Mouse (Mus musculus) kidney, embryonic 15.5 days (tissue): ENCODE results near the gene Pros1. TPM values are rescaled to one million over a fixed set of nuclear protein-coding genes. Genes with fewer than 3 reads are reported as not detected.

Source experiments
- ATAC-seq: fragments of 200-750 bp; cut with Nextera tagmentation; replicated peaks from 2 replicates; pipeline ENCODE4 v1.8.0; 2017; ENCODE audit warnings: moderate TSS enrichment; ENCODE audit not compliant: low FRiP score
- H3K27ac ChIP-seq: fragments of 300-500 bp; sonication (generic); 2 replicates; pipeline ENCODE4 v1.5.1; 2015; ENCODE audit warnings: mild to moderate bottlenecking, inconsistent platforms
- H3K27me3 ChIP-seq: fragments of 300-500 bp; sonication (generic); 2 replicates; pipeline ENCODE4 v1.6.1; 2015; ENCODE audit warnings: inconsistent platforms
- H3K36me3 ChIP-seq: fragments of 300-500 bp; sonication (generic); 2 replicates; pipeline ENCODE4 v1.6.1; 2015; ENCODE audit warnings: inconsistent platforms
- H3K4me1 ChIP-seq: fragments of 300-500 bp; sonication (generic); 2 replicates; pipeline ENCODE4 v1.6.1; 2015; ENCODE audit warnings: inconsistent platforms
- H3K4me2 ChIP-seq: fragments of 300-500 bp; sonication (generic); 2 replicates; pipeline ENCODE4 v1.6.1; 2015; ENCODE audit warnings: moderate library complexity, mild to moderate bottlenecking, inconsistent platforms
- H3K4me3 ChIP-seq: fragments of 300-500 bp; sonication (generic); replicated peaks from 2 replicates; pipeline ENCODE4 v1.5.1; 2015; ENCODE audit warnings: mild to moderate bottlenecking, inconsistent platforms
- H3K9ac ChIP-seq: fragments of 300-500 bp; sonication (generic); 2 replicates; pipeline ENCODE4 v1.6.1; 2015; ENCODE audit warnings: mild to moderate bottlenecking, inconsistent platforms
- H3K9me3 ChIP-seq: fragments of 300-500 bp; sonication (generic); replicated peaks from 2 replicates; pipeline ENCODE4 v1.6.1; 2016; ENCODE audit warnings: inconsistent platforms
- WGBS: fragments of 180-500 bp; shearing (Covaris S2); methylation state at CpG from one replicate; pipeline ENCODE4 v1.1.7; 2015; ENCODE audit warnings: mixed read lengths; 5-methylcytosine and 5-hydroxymethylcytosine counted together
- polyA plus RNA-seq: library from polyadenylated mRNA; unstranded; fragments of >200 nt; fragmentation: Nextera tagmentation; extraction: Ambion mirVana; gene quantifications from 2 replicates; pipeline ENCODE4 v1.2.1, GENCODE M21; 2015

Pros1 gene
- 32.0 and 32.4 TPM in 2 replicates for polyA plus RNA-seq

DNA sequence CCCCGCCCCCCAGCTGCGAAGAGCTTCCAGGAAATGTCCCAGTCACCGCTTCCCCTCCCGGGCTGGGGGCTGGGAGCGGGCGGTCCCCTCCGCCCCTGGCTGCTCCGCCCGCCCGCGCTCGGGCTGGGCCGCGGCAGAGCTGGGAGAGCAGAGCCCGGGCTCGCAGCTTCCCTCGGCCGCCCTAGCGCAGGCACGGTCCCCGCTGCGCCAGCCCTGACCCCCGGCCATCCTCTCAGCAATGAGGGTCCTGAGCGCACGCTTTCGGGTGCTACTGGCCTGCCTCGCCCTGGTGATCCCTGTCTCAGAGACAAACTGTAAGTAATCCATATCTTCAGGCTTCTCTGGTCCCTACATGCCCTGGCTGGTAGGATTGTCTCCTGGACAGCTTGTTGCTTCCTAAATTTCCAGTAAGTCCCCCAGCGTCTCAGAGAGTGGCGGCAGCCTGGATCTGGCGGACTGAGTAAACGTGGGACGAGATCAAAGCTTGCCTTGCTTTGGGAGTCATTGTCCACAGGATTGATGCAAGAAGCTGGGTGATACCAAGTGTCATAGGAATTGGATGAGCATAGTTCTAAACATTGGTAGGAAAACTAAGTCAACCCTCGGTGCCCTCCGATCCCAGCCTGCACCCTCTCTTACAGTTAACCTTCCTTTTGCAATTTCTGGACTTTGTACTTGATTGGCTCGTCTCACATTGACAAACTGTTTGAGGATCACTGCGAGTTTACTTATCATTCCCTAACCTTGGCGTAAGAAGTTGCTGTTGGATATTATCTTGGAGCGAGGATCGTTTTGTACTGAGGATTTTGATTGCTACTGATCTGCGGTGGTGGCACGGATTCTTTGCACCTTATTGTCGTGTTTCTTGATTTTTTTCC is at the start of gene Pros1:
TSS of gene Pros1 (plus strand) at position 117 of the 878 bp plus-strand sequence.
- peak within 1 kb of the TSS; percentile 89 for H3K4me2 ChIP-seq
- peak within 1 kb of the TSS; percentile 80 for H3K27ac ChIP-seq
- no peaks in the 10 kb centered on the region for H3K36me3 ChIP-seq
- no peaks in the 10 kb centered on the region for H3K27me3 ChIP-seq
- peak within 1 kb of the TSS; percentile 66 for H3K4me3 ChIP-seq
- peak within 1 kb of the TSS; percentile 75 for H3K9ac ChIP-seq
- H3K4me1 ChIP-seq = peaks cover 8% of the 10 kb centered on the region; the same call in 1 of the 2 replicates
- no peaks in the 10 kb centered on the region for H3K9me3 ChIP-seq
- 4% methylated on average over 42 of the region's 42 CpGs for WGBS
- peak; percentile 98 for ATAC-seq

GRCm38 (mm10) chr16:62804621-62805020 is 49.5 kb upstream of the Pros1 start:
- Histone ChIP-seq H3K4me1 (peaks cover 5% of the 10 kb centered on the region; the same call in 1 of the 2 replicates), H3K9me3 (no peaks in the 10 kb centered on the region), H3K36me3 (peaks cover 28% of the 10 kb centered on the region), H3K4me3 (no peak overlapping the region), H3K4me2 (no peak overlapping the region), H3K27me3 (no peaks in the 10 kb centered on the region), H3K9ac (no peak overlapping the region), H3K27ac (no peak overlapping the region)
- ATAC-seq = no peak
- 92% methylated on average over 3 of the region's 3 CpGs for WGBS

GRCm38 (mm10) chr16:62807249-62807979 is 46.7 kb upstream of the Pros1 start:
- WGBS = 55% methylated on average over 8 of the region's 8 CpGs
- Histone ChIP-seq H3K36me3 (peaks cover 22% of the 10 kb centered on the region; the same call in 1 of the 2 replicates), H3K4me2 (no peak overlapping the region), H3K27ac (0 out of 2 replicates have a peak overlapping the region, but pooled peaks have one; percentile 27), H3K27me3 (no peaks in the 10 kb centered on the region), H3K4me1 (peaks cover 5% of the 10 kb centered on the region; the same call in 1 of the 2 replicates), H3K4me3 (no peak overlapping the region), H3K9ac (no peak overlapping the region), H3K9me3 (no peaks in the 10 kb centered on the region)
- ATAC-seq = peak; percentile 86

DNA sequence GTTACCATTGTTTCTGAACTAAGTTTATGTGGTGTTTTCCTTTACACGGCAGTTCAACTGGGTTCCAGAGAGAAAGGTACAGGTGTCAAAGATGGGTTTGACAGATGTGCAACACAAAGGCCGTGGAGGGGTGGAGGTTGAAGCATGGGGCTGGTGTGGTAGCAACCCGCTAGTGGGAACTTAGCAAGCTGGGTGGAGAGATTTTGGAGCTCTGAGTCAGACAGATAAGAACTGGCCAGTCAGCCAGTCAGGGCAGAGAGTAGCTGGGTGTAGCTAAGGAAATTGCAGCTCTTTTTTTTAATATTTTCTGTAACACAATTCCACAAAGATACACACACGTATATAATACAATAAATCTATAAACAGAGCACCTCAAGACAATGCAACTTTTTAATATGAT is 43.3 kb upstream of the Pros1 start:
- Histone ChIP-seq H3K4me1 (peaks cover 5% of the 10 kb centered on the region; the same call in 1 of the 2 replicates), H3K9ac (no peak overlapping the region), H3K27ac (no peak overlapping the region), H3K4me3 (no peak overlapping the region), H3K27me3 (no peaks in the 10 kb centered on the region), H3K4me2 (no peak overlapping the region), H3K9me3 (no peaks in the 10 kb centered on the region), H3K36me3 (peaks cover 7% of the 10 kb centered on the region; the same call in 1 of the 2 replicates)
- 88% methylated on average over 4 of the region's 4 CpGs for WGBS
- ATAC-seq = no peak

DNA sequence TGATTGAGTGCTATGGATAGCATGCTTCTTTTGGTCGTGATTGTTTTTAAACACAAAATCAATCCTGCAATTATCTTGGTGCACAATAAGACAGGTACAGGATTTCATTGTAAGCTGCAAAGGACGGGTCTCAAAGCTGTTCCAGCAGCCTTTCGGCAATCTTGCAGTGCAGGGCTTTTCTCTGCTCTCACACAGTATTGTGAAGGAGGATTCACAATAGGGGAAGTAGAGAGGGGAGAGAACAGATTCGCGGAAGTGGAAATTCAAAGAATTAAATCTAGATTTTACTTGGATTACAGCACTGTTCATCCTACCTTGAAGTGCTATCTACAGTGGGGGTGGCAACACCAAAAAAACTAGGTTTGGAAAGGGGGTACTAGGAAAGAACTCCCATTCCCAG is 40.3 kb upstream of the Pros1 start:
- no peak for ATAC-seq
- WGBS = 92% methylated on average over 5 of the region's 5 CpGs
- Histone ChIP-seq H3K36me3 (peaks cover 7% of the 10 kb centered on the region; the same call in 1 of the 2 replicates), H3K27ac (no peak overlapping the region), H3K4me1 (no peaks in the 10 kb centered on the region), H3K27me3 (no peaks in the 10 kb centered on the region), H3K9ac (no peak overlapping the region), H3K4me2 (no peak overlapping the region), H3K9me3 (no peaks in the 10 kb centered on the region), H3K4me3 (no peak overlapping the region)

- no peak within 1 kb of the TSS for H3K4me2 ChIP-seq
- H3K4me1 ChIP-seq = no peaks in the 10 kb centered on the region
- no peaks in the 10 kb centered on the region for H3K9me3 ChIP-seq
- ATAC-seq = no peak
- H3K4me3 ChIP-seq = no peak within 1 kb of the TSS
- H3K36me3 ChIP-seq = peaks cover 7% of the 10 kb centered on the region; the same call in 1 of the 2 replicates
- H3K9ac ChIP-seq = no peak within 1 kb of the TSS
- H3K27me3 ChIP-seq = no peaks in the 10 kb centered on the region
- no peak within 1 kb of the TSS for H3K27ac ChIP-seq
- 83% methylated on average over 5 of the region's 5 CpGs for WGBS
Measured at GRCm38 (mm10) chr16:62814491-62814890, 39.6 kb upstream of the Pros1 start, which contains the start of gene Stx19. Gene Stx19 (plus strand): TSS chr16:62814676.

- WGBS = 97% methylated on average over 6 of the region's 6 CpGs
- Histone ChIP-seq H3K4me2 (no peak overlapping the region), H3K27me3 (no peaks in the 10 kb centered on the region), H3K4me3 (no peak overlapping the region), H3K9ac (no peak overlapping the region), H3K4me1 (no peaks in the 10 kb centered on the region), H3K36me3 (peaks cover 2% of the 10 kb centered on the region; the same call in 1 of the 2 replicates), H3K9me3 (no peaks in the 10 kb centered on the region), H3K27ac (no peak overlapping the region)
- no peak for ATAC-seq
Measured at GRCm38 (mm10) chr16:62822472-62822871, 31.6 kb upstream of the Pros1 start.

DNA sequence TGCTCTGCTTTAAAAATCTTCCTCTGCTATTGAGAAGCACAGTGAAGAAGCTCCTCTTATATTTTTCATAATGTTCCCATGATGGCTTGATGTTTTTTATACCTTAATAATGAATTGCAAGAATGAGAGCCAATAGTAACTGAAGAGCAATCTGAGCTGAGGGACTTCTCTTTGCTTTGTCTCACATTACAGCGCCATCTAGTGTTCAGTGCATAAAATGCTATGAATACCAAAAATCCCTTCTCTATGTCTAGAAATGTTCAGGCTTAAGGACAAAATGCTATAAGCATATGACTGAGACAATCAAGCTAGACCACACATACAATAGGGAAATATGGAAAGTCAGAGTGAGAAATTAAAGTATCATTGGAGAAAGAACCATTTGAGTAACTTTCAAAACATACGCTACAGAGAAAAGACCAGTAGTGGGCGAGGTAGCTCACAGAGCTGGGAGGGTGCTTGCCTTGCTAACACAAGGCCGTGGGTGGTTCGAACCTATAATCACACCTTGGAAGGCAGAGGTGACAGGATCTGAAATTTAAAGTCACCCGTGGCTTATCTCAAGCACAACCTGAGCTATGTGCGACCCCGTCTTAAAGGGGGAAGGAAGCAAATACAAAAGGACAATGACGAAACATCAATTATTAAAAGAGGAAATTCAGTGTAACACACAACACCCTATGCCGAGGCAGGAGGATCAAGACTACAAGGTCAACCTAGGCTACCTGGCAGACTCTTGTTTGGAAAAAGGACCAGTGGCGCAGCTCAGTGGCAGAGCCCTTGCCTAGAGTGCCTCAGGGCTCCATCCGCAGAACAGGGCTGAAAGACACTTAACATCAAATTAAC is 27.7 kb upstream of the Pros1 start:
- H3K9ac ChIP-seq = no peak overlapping the region
- H3K4me3 ChIP-seq = no peak overlapping the region
- no peaks in the 10 kb centered on the region for H3K27me3 ChIP-seq
- H3K4me1 ChIP-seq = no peaks in the 10 kb centered on the region
- H3K36me3 ChIP-seq = peaks cover 2% of the 10 kb centered on the region; the same call in 1 of the 2 replicates
- WGBS = 76% methylated on average over 12 of the region's 12 CpGs
- H3K27ac ChIP-seq = no peak overlapping the region
- H3K4me2 ChIP-seq = no peak overlapping the region
- H3K9me3 ChIP-seq = no peaks in the 10 kb centered on the region
- no peak for ATAC-seq

DNA sequence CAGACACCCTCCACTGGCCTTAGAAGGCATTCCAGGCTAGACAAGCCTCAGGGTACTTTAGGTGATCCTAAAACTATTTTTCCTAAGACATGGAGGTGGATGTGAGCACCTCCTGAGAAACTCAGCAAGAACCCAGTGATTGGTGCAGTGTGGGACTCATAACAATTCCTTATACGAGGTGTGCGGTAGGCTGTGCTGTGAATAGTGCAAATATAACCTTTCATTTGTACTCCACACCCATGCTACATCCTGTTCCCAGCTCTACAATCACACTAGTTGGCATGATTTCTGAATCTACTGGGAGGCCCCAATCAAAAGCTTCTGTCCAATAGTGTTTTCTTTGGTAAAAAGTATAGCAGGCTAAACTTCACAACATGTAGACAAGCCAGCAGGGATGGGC is 22.1 kb upstream of the Pros1 start:
- ATAC-seq = no peak
- Histone ChIP-seq H3K9me3 (no peaks in the 10 kb centered on the region), H3K9ac (no peak overlapping the region), H3K36me3 (no peaks in the 10 kb centered on the region), H3K4me1 (no peaks in the 10 kb centered on the region), H3K4me3 (no peak overlapping the region), H3K27me3 (no peaks in the 10 kb centered on the region), H3K27ac (no peak overlapping the region), H3K4me2 (no peak overlapping the region)
- 80% methylated on average over 2 of the region's 2 CpGs for WGBS

- peak; percentile 60; the same call in 1 of the 2 replicates for ATAC-seq
- H3K4me3 ChIP-seq = no peak overlapping the region
Measured at GRCm38 (mm10) chr16:62832481-62832880, 21.6 kb upstream of the Pros1 start.

GRCm38 (mm10) chr16:62834016-62834735 is 19.9 kb upstream of the Pros1 start:
- Histone ChIP-seq H3K27me3 (no peaks in the 10 kb centered on the region), H3K9me3 (no peaks in the 10 kb centered on the region), H3K36me3 (no peaks in the 10 kb centered on the region), H3K4me1 (no peaks in the 10 kb centered on the region), H3K9ac (no peak overlapping the region), H3K27ac (no peak overlapping the region), H3K4me3 (no peak overlapping the region), H3K4me2 (no peak overlapping the region)
- ATAC-seq = no peak
- WGBS = 74% methylated on average over 3 of the region's 3 CpGs

More at GRCm38 (mm10) chr16:62832481-62832880, 21.6 kb upstream of the Pros1 start:
- H3K4me1 ChIP-seq = no peaks in the 10 kb centered on the region
- no peak overlapping the region for H3K9ac ChIP-seq
- H3K27ac ChIP-seq = no peak overlapping the region
- 21% methylated on average over 4 of the region's 4 CpGs for WGBS
- H3K36me3 ChIP-seq = no peaks in the 10 kb centered on the region
- H3K27me3 ChIP-seq = no peaks in the 10 kb centered on the region
- H3K9me3 ChIP-seq = no peaks in the 10 kb centered on the region
- no peak overlapping the region for H3K4me2 ChIP-seq
